Mouse (Mus musculus) bone marrow macrophage, adult 2 months (primary cell): ENCODE measurements around the gene Pcyt2. TPM values are rescaled to one million over a fixed set of nuclear protein-coding genes. Genes with fewer than 3 reads are reported as not detected.

ENCODE experiments used
- H3K27ac ChIP-seq: 2 replicates; pipeline ENCODE4 v1.5.1; 2012; ENCODE audit warnings: low read depth, low read length; ENCODE audit not compliant: insufficient read depth
- H3K4me1 ChIP-seq: 2 replicates; pipeline ENCODE4 v1.6.1; 2012; ENCODE audit warnings: low read length; ENCODE audit not compliant: control insufficient read depth, insufficient read depth
- H3K4me3 ChIP-seq: 2 replicates; pipeline ENCODE4 v1.5.1; 2012; ENCODE audit warnings: mild to moderate bottlenecking, low read length, moderate library complexity; ENCODE audit not compliant: insufficient read depth
- CTCF ChIP-seq: IDR thresholded peaks from 2 replicates; pipeline ENCODE4 v1.5.1; 2012; ENCODE audit warnings: low read depth, mild to moderate bottlenecking, low read length, moderate library complexity
- POLR2A ChIP-seq: IDR thresholded peaks from 2 replicates; pipeline ENCODE4 v1.6.1; 2012; ENCODE audit warnings: mild to moderate bottlenecking, low read depth, low read length, borderline replicate concordance
- polyA plus RNA-seq: library from polyadenylated mRNA; stranded (reverse); fragments of >200 nt; gene quantifications from 2 replicates; pipeline ENCODE4 v1.2.4, GENCODE M21; 2012; ENCODE audit not compliant: missing spikeins, insufficient read depth, insufficient read length

Gene Pcyt2
- polyA plus RNA-seq, 1 experiment = 52.4 TPM

DNA sequence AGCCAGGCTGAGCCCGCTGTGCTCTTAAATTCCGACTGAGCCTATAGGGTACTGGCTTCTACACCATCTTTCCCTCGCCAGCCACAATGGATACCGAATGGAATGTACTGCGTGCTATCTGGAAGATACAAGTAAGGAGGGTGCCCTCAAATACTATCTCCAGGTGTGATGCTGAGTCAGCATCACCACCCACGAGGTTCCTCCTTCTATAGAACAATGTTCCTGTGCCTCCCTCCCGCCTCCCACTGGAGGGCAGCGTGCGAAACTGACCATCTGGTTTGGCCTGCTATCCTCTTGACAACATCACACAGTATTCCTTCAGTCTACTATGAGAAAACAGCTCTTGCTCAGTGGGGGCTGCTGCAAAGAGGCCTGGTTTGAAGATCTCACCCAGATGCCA lies 52.6 kb downstream of the Pcyt2 start:
- TF ChIP-seq POLR2A (no peak), CTCF (no peak)
- H3K4me1 ChIP-seq = no peaks in the 10 kb centered on the region
- no peak overlapping the region for H3K27ac ChIP-seq
- H3K4me3 ChIP-seq = no peak overlapping the region

DNA sequence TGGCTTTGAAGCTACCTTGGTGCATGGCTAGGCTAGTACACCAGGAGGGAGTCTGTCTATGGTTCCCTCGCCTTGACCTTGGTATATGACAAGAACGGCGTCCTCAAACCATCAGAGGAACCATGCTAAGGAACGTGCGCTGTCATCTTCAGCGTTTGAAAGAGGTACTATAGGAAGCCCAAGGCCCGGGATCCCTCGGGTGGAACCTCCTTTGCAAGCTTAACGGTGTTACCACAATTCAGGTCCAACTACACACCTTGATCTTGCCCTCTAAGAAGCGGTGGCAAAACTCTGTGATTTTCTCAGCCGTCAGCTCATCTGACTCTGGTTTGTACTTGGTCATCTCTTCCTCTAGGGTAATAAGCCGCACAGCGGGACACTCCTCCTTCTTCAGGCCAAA lies 54.8 kb downstream of the Pcyt2 start:
- Histone ChIP-seq H3K27ac (no peak overlapping the region), H3K4me3 (no peak overlapping the region), H3K4me1 (no peaks in the 10 kb centered on the region)
- TF ChIP-seq POLR2A = no peak
- no peak for TF ChIP-seq CTCF

DNA sequence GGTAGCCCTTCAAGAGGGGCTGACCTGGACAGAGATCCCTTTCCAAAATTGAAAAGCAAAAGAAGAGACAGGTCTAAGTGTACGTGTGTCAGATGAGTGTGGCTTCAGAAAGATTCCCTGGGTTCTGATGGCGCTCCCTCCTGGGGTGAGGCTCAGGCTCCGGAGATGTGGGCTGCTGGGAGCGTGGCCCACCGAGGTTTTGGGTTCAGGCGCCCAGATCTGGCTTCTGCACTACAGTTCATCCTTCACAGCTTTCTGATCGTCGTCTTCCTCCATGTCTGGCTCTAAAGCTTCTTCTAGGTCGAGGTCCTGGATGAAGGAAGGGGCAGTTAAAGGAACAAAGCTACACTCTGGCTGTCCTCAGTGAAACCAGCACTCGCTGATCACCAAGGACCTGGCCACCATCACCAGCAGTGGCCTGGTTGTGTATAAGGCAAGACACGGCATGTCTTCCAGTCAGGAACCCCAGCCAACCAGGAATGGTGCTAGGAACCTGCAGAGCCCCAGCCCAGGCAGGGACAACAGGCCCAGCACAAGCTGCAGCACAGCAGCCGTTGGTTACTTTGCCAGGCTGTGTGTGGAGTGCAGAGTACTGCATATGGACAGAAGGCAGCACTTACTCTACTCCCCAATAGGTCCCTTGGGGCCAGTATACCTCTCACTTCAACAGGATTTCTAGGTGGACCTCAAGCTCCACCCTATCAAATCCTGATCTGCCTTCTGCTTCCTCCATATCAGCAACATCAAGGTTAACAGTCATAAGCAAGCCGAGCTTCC lies 56.6 kb downstream of the Pcyt2 start:
- TF ChIP-seq CTCF (no peak), POLR2A (no peak)

More for the DNA sequence above, 56.6 kb downstream of the Pcyt2 start:
- no peak overlapping the region for H3K4me3 ChIP-seq
- H3K4me1 ChIP-seq = no peaks in the 10 kb centered on the region
- H3K27ac ChIP-seq = no peak overlapping the region

Other genes starting within 250 kb of the Pcyt2 start
- 10.4 and 13.1 TPM in 2 replicates for gene Faap100, start 239.2 kb downstream of the Pcyt2 start, polyA plus RNA-seq
- 45.6 and 46.6 TPM in 2 replicates for gene Nploc4, start 180.2 kb downstream of the Pcyt2 start, polyA plus RNA-seq
- gene Tspan10, start 175.3 kb downstream of the Pcyt2 start, polyA plus RNA-seq = 0.32 TPM in 1 of 2 replicates, not detected in the other
- 0.49 and 0.62 TPM in 2 replicates for gene Pde6g, start 164.4 kb downstream of the Pcyt2 start, polyA plus RNA-seq
- gene Oxld1, start 159.9 kb downstream of the Pcyt2 start, polyA plus RNA-seq = 11.4 and 15.4 TPM in 2 replicates
- 9.9 and 16.6 TPM in 2 replicates for gene Ccdc137, start 159.8 kb downstream of the Pcyt2 start, polyA plus RNA-seq
- gene Arl16, start 150.3 kb downstream of the Pcyt2 start, polyA plus RNA-seq = 13.0 and 13.6 TPM in 2 replicates
- 43.3 and 46.7 TPM in 2 replicates for gene Mrpl12, start 133.3 kb downstream of the Pcyt2 start, polyA plus RNA-seq
- gene Slc25a10, start 126.1 kb downstream of the Pcyt2 start, polyA plus RNA-seq = 62.9 and 65.6 TPM in 2 replicates
- not detected in 2 replicates for gene Gcgr, start 87.2 kb downstream of the Pcyt2 start, polyA plus RNA-seq
- gene Mcrip1, start 68.2 kb downstream of the Pcyt2 start, polyA plus RNA-seq = 63.5 and 64.0 TPM in 2 replicates
- gene Ppp1r27, start 66.8 kb downstream of the Pcyt2 start, polyA plus RNA-seq = not detected in 2 replicates
- gene P4hb, start 44.7 kb downstream of the Pcyt2 start, polyA plus RNA-seq = 292 and 334 TPM in 2 replicates
- gene Arhgdia, start 36.3 kb downstream of the Pcyt2 start, polyA plus RNA-seq = 628 and 760 TPM in 2 replicates
- 97.5 and 121 TPM in 2 replicates for gene Alyref, start 19.6 kb downstream of the Pcyt2 start, polyA plus RNA-seq
- 127 and 128 TPM in 2 replicates for gene Anapc11, start 19.5 kb downstream of the Pcyt2 start, polyA plus RNA-seq
- gene Npb, start 9.5 kb downstream of the Pcyt2 start, polyA plus RNA-seq = 1.4 TPM in 1 of 2 replicates, not detected in the other
- gene Sirt7, start 7.3 kb upstream of the Pcyt2 start, polyA plus RNA-seq = 78.5 and 91.5 TPM in 2 replicates
- gene Mafg, start 15.7 kb upstream of the Pcyt2 start, polyA plus RNA-seq = 76.0 and 77.5 TPM in 2 replicates
- gene Pycr1, start 25.8 kb upstream of the Pcyt2 start, polyA plus RNA-seq = 0.61 and 0.78 TPM in 2 replicates
- not detected in 2 replicates for gene Myadml2, start 30.2 kb upstream of the Pcyt2 start, polyA plus RNA-seq
- gene Notum, start 43.2 kb upstream of the Pcyt2 start, polyA plus RNA-seq = not detected in 2 replicates
- 42.8 and 50.5 TPM in 2 replicates for gene Aspscr1, start 55.0 kb upstream of the Pcyt2 start, polyA plus RNA-seq
- 109 and 110 TPM in 2 replicates for gene Cenpx, start 95.8 kb upstream of the Pcyt2 start, polyA plus RNA-seq
- 34.3 and 46.1 TPM in 2 replicates for gene Lrrc45, start 96.0 kb upstream of the Pcyt2 start, polyA plus RNA-seq
- gene Rac3, start 103.5 kb upstream of the Pcyt2 start, polyA plus RNA-seq = 14.3 and 18.1 TPM in 2 replicates
- 65.0 and 65.6 TPM in 2 replicates for gene Dcxr, start 109.3 kb upstream of the Pcyt2 start, polyA plus RNA-seq
- gene Cbr2, start 114.2 kb upstream of the Pcyt2 start, polyA plus RNA-seq = 57.0 and 81.4 TPM in 2 replicates
- gene Hmga1b, start 144.9 kb upstream of the Pcyt2 start, polyA plus RNA-seq = 13.2 and 32.4 TPM in 2 replicates
- gene Rfng, start 166.3 kb upstream of the Pcyt2 start, polyA plus RNA-seq = 18.3 and 22.6 TPM in 2 replicates
- gene Gps1, start 166.3 kb upstream of the Pcyt2 start, polyA plus RNA-seq = 34.7 and 41.1 TPM in 2 replicates
- gene Dus1l, start 178.5 kb upstream of the Pcyt2 start, polyA plus RNA-seq = 22.7 and 28.5 TPM in 2 replicates
- 6.9 and 8.1 TPM in 2 replicates for gene Fasn, start 206.6 kb upstream of the Pcyt2 start, polyA plus RNA-seq